Mouse (Mus musculus) small intestine, adult 2 months (tissue): Measurements from ENCODE around the gene Cuedc1.

ENCODE experiments used
- CTCF ChIP-seq: fragments of 200-500 bp; IDR thresholded peaks from 2 replicates; pipeline ENCODE4 v1.5.1; 2012; ENCODE audit warnings: low read depth, mild to moderate bottlenecking, control low read depth, inconsistent platforms, low read length, moderate library complexity, mixed read lengths; ENCODE audit not compliant: insufficient replicate concordance, insufficient read length; ENCODE audit errors: extremely low read depth
- POLR2A ChIP-seq: fragments of 200-500 bp; IDR thresholded peaks from 2 replicates; pipeline ENCODE4 v1.6.1; 2012; ENCODE audit warnings: low read depth, mild to moderate bottlenecking, control low read depth, inconsistent platforms, low read length, moderate library complexity

- peak; percentile 85 for TF ChIP-seq POLR2A
- TF ChIP-seq CTCF = peak; percentile 49; the same call in 1 of the 2 replicates
These were observed 106.1 kb downstream of the Cuedc1 start, which contains the start of gene Mrps23 for GRCm38 (mm10) chr11:88203712-88204532.
